Mouse (Mus musculus): ENCODE measurements around the gene Slc11a2. TPM values are rescaled to one million over a fixed set of nuclear protein-coding genes. Genes with fewer than 3 reads are reported as not detected.
A peak's percentile ranks its signal among the peaks of the same experiment; 100 is the strongest.
"Not testable (repeated sequence)": the region's sequence is repeated elsewhere in the genome, so short reads cannot be mapped to it uniquely, and the experiment has no call there.

Slc11a2 gene
- polyA plus RNA-seq, 1 experiment from 2014 or later = 25.9 TPM

DNA sequence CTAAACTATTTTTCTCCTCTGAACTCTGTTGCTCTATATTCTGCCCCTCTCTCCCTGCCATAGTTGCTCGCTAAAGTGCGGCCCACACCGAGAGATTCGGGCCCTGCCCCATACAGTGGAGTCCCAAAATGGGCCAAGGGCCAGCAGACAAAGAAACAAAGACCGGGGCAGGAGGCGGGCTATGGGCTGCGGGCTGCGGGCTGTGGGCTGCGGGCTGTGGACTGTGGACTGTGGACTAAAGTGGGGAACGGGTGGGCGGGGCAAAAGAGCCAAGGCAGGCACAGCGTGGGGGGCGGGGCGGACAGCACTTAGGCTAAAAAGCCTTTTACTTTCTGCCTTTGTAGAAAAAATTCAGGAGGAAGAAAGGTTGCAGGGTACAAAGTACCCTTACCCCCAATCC, 78.1 kb downstream of the Slc11a2 start:
- Histone ChIP-seq H3K9ac (no peak overlapping the region), H3K4me3 (replicated peaks) (no peak overlapping the region), H3K27ac (replicated peaks) (no peak overlapping the region), H3K4me2 (replicated peaks) (no peak overlapping the region), H3K36me3 (no peaks in the 10 kb centered on the region), H3K9me3 (replicated peaks) (no peaks in the 10 kb centered on the region), H3K27me3 (no peaks in the 10 kb centered on the region), H3K4me1 (0 out of 2 replicates have a peak, but pooled peaks cover 4% of the 10 kb centered on the region)
- peak; percentile 67; the same call in 1 of the 2 replicates for ATAC-seq (ENCODE audit: insufficient number of reproducible peaks, low FRiP score, low TSS enrichment, low read depth)
- 62% methylated on average over 14 of the region's 14 CpGs for WGBS

DNA sequence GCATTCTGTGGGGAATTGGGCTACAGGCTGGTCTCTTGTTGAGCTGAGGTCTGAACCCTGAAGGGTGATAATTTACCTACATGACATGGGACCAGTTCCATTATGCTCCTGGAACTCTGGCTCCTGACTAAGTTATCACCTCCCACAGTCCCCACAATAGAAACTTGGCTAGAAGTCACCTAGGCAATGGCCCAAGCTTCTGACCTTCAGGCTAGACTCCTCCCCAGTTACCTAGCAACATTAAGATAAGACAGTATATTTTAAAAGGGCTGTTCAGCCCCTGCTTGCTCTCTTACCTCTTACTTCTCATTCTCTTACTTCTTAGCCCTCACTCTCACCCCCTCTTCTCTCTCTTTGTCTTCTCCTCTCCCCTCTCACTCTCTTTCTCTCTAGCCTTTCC, 79.4 kb downstream of the Slc11a2 start:
- no peaks in the 10 kb centered on the region for H3K36me3 ChIP-seq
- H3K4me1 ChIP-seq = no peaks in the 10 kb centered on the region
- no peak overlapping the region for H3K4me2 ChIP-seq (replicated peaks)
- H3K27ac ChIP-seq (replicated peaks) = no peak overlapping the region
- ATAC-seq (ENCODE audit: insufficient number of reproducible peaks, low FRiP score, low TSS enrichment, low read depth) = no peak
- no peak overlapping the region for H3K4me3 ChIP-seq (replicated peaks)
- H3K9me3 ChIP-seq (replicated peaks) = no peaks in the 10 kb centered on the region
- no peaks in the 10 kb centered on the region for H3K27me3 ChIP-seq
- no peak overlapping the region for H3K9ac ChIP-seq

DNA sequence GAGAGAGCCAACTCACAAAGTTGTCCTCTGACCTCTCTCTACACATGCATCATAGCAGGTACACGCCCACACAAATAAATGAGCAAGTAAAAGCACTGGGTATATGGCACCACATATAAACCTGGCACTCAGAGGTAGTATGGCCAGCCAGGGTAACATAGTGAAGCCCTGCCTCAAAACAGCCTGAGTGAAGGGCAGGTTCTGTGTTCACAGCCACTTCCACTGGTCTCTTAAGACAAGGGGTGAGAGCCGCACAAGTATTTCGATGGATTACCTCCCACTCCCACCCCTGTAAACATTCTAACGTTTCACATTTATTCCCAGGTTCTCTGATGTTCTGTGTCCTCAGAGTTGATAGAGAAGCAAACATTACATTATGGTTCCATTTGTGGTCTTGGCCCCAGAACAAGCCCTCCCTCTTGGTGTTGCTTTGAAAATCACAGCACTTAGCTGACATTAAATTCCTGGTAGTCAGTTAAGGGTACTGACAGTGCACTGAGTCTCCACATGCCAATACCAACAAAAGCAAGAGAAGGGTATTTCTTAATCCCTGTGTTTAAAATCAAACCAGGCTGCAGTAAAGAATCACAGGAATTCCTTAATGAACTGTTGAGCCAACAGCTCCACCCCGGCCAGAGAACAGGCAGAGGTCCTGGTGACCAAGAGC, 83.4 kb downstream of the Slc11a2 start:
- 58% methylated on average over 5 of the region's 5 CpGs for WGBS
- ATAC-seq (ENCODE audit: insufficient number of reproducible peaks, low FRiP score, low TSS enrichment, low read depth) = peak; percentile 62; the same call in 1 of the 2 replicates
- H3K27ac ChIP-seq (replicated peaks); H3K4me3 ChIP-seq (replicated peaks); H3K4me1 ChIP-seq; H3K36me3 ChIP-seq; H3K27me3 ChIP-seq; H3K9me3 ChIP-seq (replicated peaks); H3K4me2 ChIP-seq (replicated peaks); H3K9ac ChIP-seq: not testable (repeated sequence)

Other genes with a start within 250 kb of the Slc11a2 start
- gene Atf1, start 197.3 kb downstream of the Slc11a2 start, polyA plus RNA-seq (2015; fragmentation: Nextera tagmentation; extraction: Ambion mirVana) = 43.9 and 46.2 TPM in 2 replicates
- 0.12 TPM in 1 of 2 replicates, not detected in the other for gene Tmprss12, start 144.2 kb downstream of the Slc11a2 start, polyA plus RNA-seq (2015; fragmentation: Nextera tagmentation; extraction: Ambion mirVana)
- gene Mettl7a1, start 120.9 kb downstream of the Slc11a2 start, polyA plus RNA-seq (2015; fragmentation: Nextera tagmentation; extraction: Ambion mirVana) = 7.6 and 8.4 TPM in 2 replicates
- 0.32 and 0.35 TPM in 2 replicates for gene Mettl7a3, start 90.1 kb downstream of the Slc11a2 start, polyA plus RNA-seq (2015; fragmentation: Nextera tagmentation; extraction: Ambion mirVana)
- gene Methig1, start 71.9 kb downstream of the Slc11a2 start, polyA plus RNA-seq (2015; fragmentation: Nextera tagmentation; extraction: Ambion mirVana) = not detected in 2 replicates
- not detected in 2 replicates for gene Mettl7a2, start 71.9 kb downstream of the Slc11a2 start, polyA plus RNA-seq (2015; fragmentation: Nextera tagmentation; extraction: Ambion mirVana)
- not detected in 2 replicates for gene Higd1c, start 60.5 kb downstream of the Slc11a2 start, polyA plus RNA-seq (2015; fragmentation: Nextera tagmentation; extraction: Ambion mirVana)
- 0.07 TPM in 1 of 2 replicates, not detected in the other for gene Gm5475, start 2.9 kb downstream of the Slc11a2 start, polyA plus RNA-seq (2015; fragmentation: Nextera tagmentation; extraction: Ambion mirVana)
- gene Letmd1, start 44.0 kb upstream of the Slc11a2 start, polyA plus RNA-seq (2015; fragmentation: Nextera tagmentation; extraction: Ambion mirVana) = 29.6 and 30.2 TPM in 2 replicates
- gene Csrnp2, start 70.4 kb upstream of the Slc11a2 start, polyA plus RNA-seq (2015; fragmentation: Nextera tagmentation; extraction: Ambion mirVana) = 17.4 and 18.8 TPM in 2 replicates
- gene Tfcp2, start 126.9 kb upstream of the Slc11a2 start, polyA plus RNA-seq (2015; fragmentation: Nextera tagmentation; extraction: Ambion mirVana) = 23.0 and 26.6 TPM in 2 replicates
- 12.3 and 13.8 TPM in 2 replicates for gene Pou6f1, start 174.9 kb upstream of the Slc11a2 start, polyA plus RNA-seq (2015; fragmentation: Nextera tagmentation; extraction: Ambion mirVana)
- gene Dazap2, start 190.3 kb upstream of the Slc11a2 start, polyA plus RNA-seq (2015; fragmentation: Nextera tagmentation; extraction: Ambion mirVana) = 179 and 203 TPM in 2 replicates
- gene Smagp, start 211.9 kb upstream of the Slc11a2 start, polyA plus RNA-seq (2015; fragmentation: Nextera tagmentation; extraction: Ambion mirVana) = 25.7 and 28.5 TPM in 2 replicates
- gene Bin2, start 244.5 kb upstream of the Slc11a2 start, polyA plus RNA-seq (2015; fragmentation: Nextera tagmentation; extraction: Ambion mirVana) = 5.2 and 5.7 TPM in 2 replicates